Mouse (Mus musculus): Measurements from ENCODE around the gene Sars2.

DNA sequence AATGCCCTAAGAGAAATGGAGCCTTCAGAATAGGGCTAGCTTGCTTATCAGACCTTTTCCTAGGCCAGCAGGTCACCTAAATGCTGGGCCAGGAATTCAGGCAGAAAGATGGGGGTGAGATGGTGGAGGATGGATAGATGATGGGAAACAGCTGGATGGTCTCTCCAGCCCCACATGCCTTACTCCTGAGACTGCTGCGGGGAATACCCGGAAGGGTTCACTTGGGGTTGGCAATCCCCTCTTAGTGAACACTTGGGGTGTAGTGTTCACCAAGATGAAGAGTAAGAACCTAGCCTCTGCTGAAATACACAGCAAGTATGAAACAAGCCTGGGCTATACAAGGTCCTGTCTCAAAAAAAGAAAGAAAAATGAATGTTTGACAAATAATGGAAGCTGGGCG is 47.4 kb downstream of the Sars2 start:
- TF ChIP-seq POLR2A (IDR thresholded peaks at IDR 0.05; ENCODE audit: insufficient read depth, low read depth, low read length) (no peak), CTCF (IDR thresholded peaks at IDR 0.05; ENCODE audit: insufficient read depth, low read depth, low read length) (no peak)

Measured in olfactory bulb, adult 2 months (tissue).